Mouse (Mus musculus) bone marrow, adult 2 months (tissue): ENCODE measurements around the gene Gm813.

Experiments used
- CTCF ChIP-seq: fragments of 200-500 bp; IDR thresholded peaks from 2 replicates; pipeline ENCODE4 v1.5.1; 2011; ENCODE audit warnings: low read length, control low read depth; ENCODE audit not compliant: control insufficient read depth, insufficient read depth
- POLR2A ChIP-seq: fragments of 200-500 bp; IDR thresholded peaks from 2 replicates; pipeline ENCODE4 v1.6.1; 2011; ENCODE audit warnings: low read depth, mild to moderate bottlenecking, control low read depth, low read length, borderline replicate concordance; ENCODE audit not compliant: control insufficient read depth

GRCm38 (mm10) chr16:58662287-58662791 is 45.6 kb upstream of the Gm813 start:
- TF ChIP-seq CTCF (no peak), POLR2A (no peak)
